Mouse (Mus musculus): Measurements from ENCODE around the gene Scml4.

DNA sequence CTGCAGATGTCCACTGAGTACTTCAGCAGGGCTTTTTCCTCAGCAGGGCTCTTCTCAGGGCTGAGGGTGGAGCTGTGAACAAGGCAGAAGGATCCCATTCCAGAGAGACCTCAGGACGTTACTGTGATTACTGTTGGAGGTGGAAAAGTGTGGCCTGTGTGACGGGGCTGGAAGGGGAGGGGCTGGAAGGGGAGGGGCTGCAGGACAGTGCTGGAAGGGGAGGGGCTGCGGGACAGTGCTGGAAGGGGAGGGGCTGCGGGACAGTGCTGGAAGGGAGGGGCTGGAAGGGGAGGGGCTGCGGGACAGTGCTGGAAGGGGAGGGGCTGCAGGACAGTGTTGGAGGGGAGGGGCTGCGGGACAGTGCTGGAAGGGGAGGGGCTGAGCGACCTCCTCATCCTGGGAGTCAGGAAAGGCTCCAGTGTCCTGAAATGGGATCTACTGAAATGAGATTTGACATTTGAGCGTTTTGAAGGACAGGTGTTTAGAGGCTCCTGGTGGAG is 90.1 kb downstream of the Scml4 start:
- no peak for TF ChIP-seq POLR2A (IDR thresholded peaks at IDR 0.05; ENCODE audit: insufficient read depth, low read depth, low read length)
- no peak for TF ChIP-seq CTCF (IDR thresholded peaks at IDR 0.05)
